Mouse (Mus musculus) bone marrow macrophage, adult 2 months (primary cell): Measurements from ENCODE around the gene Rabep1.

Experiments used
- CTCF ChIP-seq: IDR thresholded peaks from 2 replicates; pipeline ENCODE4 v1.5.1; 2012; ENCODE audit warnings: low read depth, mild to moderate bottlenecking, low read length, moderate library complexity
- POLR2A ChIP-seq: IDR thresholded peaks from 2 replicates; pipeline ENCODE4 v1.6.1; 2012; ENCODE audit warnings: mild to moderate bottlenecking, low read depth, low read length, borderline replicate concordance

DNA sequence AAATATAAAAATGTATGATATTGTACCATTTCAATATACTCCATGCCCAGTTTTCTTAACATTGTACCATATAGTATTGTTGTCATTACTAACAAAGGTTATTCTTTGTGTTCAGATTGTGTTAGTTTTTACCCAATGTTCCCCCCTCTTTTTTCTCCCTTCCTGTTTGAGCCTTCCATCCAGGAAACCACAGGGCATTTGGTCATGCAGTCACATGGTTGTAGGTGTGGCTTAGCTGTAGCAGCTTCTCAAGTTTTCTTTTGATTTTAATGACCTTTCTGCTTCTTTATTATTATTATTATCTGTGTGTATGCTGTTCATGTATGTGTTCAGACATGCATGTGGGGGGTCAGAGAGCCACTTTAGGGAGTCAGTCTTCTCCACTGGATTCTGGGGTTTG, 47.0 kb downstream of the Rabep1 start:
- TF ChIP-seq CTCF (no peak), POLR2A (no peak)
